Mouse (Mus musculus) hindlimb bud, embryonic 11.5 days (tissue): ENCODE data around the gene Krt6b.
"Not testable (repeated sequence)": the region's sequence is repeated elsewhere in the genome, so short reads cannot be mapped to it uniquely, and the experiment has no call there.

Experiments used
- DNase-seq: peaks from one replicate; pipeline ENCODE4 v3.0.0-alpha.2; 2012; ENCODE audit warnings: low read depth, low spot score; ENCODE audit errors: extremely low spot score

The Krt6b gene

DNA sequence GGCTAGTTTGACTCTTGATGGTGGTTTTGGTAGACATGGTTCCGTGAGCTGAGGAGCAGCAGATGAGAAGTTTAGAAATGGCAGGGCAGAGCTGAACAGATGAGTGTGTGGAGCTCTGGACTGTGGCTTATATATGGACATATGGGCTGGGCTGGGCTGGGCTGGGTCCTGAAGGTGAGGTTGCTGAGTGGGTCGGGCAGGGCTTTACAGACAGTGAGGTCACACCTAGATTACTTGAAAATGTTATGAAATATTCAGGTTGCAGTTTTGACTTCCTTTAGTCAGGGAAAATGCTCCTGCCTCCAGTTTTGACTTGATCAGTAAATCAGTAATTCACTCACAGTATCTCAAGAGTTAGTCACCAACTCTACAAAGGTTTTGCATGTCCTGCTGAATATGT, at the start of gene Krt6b:
Gene Krt6b, minus strand, starts transcription at position 101 of the 400 bp plus-strand sequence.
- DNase-seq: no peak

GRCm38 (mm10) chr15:101724686-101725085, 44.6 kb upstream of the Krt6b start:
- no peak for DNase-seq

GRCm38 (mm10) chr15:101715831-101716230, 35.7 kb upstream of the Krt6b start:
- DNase-seq: no peak

DNA sequence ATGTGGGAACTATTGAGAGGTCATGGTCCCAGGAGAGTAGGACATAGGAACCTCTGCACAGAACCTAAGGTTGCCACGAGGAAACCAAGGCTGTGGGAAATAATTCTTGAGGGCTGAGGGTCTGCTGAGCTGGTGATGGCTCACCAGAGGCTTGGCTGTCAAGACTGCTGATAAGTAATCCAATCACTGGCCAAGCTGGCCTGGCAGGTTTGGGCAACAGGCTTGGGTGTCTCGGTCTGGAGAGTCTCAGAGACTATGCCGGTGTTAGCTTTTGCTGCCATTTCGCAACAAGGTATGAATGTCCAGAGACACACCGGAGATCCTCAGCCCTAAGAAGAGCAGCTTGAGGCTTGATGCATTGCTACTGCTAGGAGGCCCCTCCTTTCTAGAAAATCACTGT, 34.3 kb upstream of the Krt6b start:
- DNase-seq: no peak

DNA sequence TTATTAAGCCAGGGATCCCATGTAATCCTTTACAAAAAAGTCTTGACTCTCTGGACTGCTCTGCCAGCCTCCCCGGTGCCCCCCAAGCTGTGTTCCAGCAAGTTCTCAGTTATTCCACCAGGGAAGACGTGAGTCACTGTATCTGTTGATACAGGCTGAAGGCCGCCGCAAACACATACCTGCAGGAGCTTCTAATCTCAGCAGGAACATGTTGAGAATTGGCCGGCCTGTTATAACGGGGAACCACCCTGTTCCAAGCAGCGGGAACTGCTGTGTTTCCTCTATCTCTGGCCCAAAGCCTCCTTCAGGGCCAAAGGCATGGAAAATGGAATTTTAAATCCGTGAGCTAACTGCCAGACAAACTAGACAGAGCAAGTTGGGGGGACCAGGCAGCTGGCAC, 33.6 kb upstream of the Krt6b start:
- no peak for DNase-seq

DNA sequence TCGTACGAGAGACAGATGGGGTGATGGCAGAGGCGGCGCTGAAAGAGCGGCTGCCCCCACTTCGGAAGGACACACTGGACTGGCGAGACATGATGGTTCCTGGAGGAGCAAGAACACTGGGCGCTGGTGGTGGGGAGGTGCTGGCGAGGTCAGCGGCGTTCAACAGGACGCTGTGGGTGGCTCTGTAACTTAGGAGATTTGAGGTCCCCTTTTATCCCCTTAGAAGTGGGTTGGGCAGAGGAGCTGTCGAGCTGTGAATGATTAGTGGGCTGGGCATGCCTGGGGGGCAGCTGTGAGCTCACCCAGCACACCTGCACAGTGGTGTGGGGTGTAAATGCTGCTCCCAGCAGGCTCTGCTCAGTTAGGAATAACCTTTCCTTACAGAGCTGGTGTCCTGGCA, 32.6 kb upstream of the Krt6b start, which contains the start of gene Krt5:
Gene Krt5, minus strand, starts transcription at position 179 of the 400 bp plus-strand sequence.
- no peak for DNase-seq

DNA sequence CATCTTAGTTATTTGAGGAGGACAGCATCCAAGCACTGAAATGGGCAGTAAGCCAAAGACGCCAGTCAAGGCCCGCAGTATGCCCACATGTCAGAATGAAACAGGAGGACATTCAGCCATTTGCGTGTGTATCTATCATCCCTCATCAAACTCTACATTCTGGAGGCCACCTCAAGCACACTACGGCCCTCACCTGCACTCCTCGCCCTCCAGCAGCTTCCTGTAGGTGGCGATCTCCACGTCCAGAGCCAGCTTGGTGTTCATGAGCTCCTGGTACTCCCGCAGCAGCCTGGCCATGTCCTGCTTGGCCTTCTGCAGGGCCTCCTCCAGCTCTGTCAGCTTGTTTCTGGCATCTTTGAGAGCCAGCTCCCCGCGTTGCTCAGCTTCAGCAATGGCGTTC, 28.6 kb upstream of the Krt6b start:
- DNase-seq: no peak

GRCm38 (mm10) chr15:101707454-101707853, 27.4 kb upstream of the Krt6b start:
- DNase-seq: no peak

DNA sequence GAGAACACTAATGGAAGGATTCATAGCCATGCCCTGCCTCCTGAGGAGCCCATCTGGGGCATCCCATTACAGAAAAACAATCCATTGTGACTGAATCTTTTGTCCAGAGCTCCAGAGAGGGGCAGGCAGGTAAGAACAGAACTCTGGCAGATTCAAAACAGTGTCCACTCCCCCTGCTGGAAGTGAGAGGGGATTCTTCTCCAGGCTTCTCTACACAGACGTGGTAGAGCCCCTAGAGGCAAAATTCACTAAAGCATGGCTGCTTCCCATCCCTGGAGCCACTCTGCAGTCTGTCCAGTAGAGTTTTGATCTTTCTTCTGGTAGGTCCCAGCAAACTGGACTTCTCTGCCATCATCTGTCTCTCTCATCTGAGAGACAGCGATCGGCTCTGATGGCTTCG, 24.0 kb upstream of the Krt6b start:
- DNase-seq: no peak

DNA sequence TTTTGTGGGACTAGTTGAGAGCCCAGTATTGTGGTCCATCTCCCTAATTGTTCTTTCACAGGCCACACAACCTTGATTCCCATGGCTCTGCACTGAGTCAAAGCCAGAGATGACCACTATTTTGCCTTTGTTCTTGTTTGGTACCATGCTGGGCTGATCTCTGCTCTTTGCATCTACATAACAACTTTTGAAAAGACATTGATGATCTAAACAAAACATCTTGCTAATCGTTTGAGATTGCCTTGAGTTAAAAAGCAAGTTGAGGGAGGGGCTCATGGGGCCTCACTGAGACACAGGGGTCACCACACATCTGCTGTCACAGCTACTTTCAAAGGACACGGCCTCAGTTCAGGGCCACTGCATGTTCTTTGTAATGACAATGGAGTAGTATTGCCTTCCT, 22.3 kb upstream of the Krt6b start:
- no peak for DNase-seq

DNA sequence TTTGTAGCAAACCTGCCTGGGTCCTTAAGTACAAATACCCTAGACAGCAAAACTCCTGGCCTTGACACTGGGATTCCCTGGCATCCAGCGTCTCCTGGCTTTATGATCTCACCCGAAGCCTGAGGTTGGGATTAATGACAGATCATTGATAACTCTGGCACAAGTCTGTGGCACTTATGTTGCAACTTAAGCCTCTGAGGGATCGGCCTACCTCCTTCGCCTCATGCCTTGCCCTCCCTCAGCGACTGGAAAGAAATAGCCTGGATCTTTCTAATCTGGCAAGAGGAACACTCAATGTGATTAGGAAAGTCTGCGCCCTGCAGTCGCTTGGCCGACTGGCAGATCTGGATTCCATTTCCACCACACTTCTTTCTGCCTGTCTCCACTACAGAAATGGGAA, 19.8 kb upstream of the Krt6b start:
- DNase-seq: no peak

DNA sequence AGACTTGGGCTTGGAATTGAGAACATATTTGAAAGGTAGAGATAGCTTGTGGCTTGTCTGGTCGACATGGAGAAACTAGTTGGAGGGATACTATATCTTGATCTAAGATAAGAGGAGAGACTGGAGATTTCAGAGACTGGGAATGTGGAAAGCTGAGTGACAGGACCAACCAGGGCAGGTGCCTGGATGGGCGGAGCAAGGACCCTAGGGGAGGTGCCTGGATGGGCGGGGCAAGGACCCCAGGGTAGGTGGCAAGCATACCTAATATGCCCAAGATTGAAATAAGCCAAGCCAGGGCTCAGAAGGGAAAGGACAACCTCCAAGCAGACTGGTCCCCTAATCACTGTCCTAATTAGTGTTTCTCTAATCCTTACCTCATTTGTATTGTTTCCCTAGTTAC, 19.1 kb upstream of the Krt6b start:
- no peak for DNase-seq

GRCm38 (mm10) chr15:101697326-101698188, 17.5 kb upstream of the Krt6b start:
- no peak for DNase-seq

DNA sequence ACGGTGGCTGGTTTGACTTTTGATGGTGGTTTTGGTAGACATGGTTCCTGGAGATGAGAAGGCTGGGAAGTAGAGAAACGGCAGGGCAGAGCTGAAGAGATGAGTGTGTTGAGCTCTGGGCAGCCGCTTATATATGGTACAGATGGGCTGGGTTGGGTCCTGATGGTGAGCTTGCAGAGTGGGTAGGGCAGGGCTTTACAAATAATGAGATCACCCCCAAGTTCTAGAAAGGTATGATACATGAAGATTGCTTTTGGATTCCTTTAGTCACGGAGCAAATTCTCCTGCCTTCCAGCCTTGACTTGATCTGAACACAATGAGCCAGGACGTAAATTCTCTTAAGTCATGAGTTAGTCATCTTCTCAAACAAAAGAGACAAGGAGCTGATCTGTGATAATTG, 14.1 kb upstream of the Krt6b start, which contains the start of gene Krt6a:
Gene Krt6a, minus strand, starts transcription at position 101 of the 400 bp plus-strand sequence.
- DNase-seq: no peak

DNA sequence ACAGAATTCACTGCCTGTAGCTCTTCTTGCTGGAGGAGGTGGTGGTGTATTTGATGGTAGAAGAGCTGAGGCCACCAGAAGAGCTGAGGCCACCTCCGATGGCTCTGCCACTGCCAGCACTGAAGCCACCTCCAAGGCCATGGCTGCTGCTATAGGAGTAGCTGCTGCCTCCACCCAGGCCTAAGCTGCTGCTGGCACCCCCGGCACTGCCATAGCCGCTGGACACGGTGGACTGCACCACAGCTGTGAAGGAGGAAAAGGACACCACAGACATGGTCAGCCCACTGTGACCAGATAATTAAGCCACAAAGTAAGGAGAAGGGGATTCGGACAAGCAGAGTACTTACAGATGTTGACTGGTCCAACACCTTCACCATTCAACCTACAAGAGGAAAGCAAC, 10.4 kb upstream of the Krt6b start:
- not testable (repeated sequence) for DNase-seq

DNA sequence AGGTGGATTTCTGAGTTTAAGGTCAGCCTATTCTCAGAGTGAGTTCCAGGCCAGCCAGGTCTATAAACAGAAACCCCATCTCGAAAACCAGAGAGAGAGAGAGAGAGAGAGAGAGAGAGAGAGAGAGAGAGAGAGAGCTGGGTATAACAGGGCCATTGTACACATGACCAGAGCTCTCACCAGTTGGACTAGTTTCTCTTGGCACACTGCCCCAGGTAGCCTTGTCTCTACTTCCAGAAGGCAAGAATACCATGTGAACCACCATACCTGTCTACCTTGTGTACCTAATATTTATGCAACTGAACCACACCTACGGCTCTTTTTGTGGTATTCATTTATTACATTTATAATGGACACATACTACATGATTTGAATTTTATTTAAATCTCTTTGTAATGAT, 8.1 kb upstream of the Krt6b start:
- no peak for DNase-seq

GRCm38 (mm10) chr15:101675978-101676377, 4.1 kb downstream of the Krt6b start:
- DNase-seq: no peak

GRCm38 (mm10) chr15:101652736-101653265, 27.3 kb downstream of the Krt6b start:
- DNase-seq: no peak

DNA sequence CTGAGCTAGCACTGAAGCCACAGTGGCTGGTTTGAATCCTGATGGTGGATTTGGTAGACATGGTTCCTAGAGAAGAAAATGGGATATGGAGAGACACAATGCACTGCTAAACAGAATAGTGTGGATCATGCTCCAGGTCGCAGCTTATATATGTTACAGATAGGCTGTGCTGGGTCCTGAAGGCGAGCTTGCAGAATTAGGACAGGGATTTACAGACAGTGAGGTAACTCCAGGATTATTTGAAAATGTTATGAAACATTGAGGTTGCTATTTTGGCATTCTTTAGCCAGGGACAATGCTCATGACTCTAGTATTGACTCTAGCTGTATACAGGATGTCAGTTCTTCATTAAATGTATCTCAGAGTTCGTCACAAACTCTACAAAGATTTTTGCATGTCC, 32.8 kb downstream of the Krt6b start, which contains the start of gene Gm5478:
Gene Gm5478, minus strand, starts transcription at position 101 of the 400 bp plus-strand sequence.
- DNase-seq: no peak

GRCm38 (mm10) chr15:101627884-101628283, 52.2 kb downstream of the Krt6b start, which contains the start of gene Gm5414:
Gene Gm5414 (minus strand): TSS chr15:101628188.
- no peak for DNase-seq
